8 mouse cellular contexts compared by ENCODE assay signal in genomic region chr10:99619421-99620151, GRCm38 (mm10).
A peak's percentile ranks its signal among the peaks of the same experiment; 100 is the strongest.
DNase-seq lines count a peak whose midpoint lies in the region; ATAC-seq lines count a peak whose summit lies in the region.

No protein-coding gene starts in this region.

- peak; percentile 92 for DNase-seq in NIH3T3 (ENCODE audit: low read depth)
- DNase-seq in cerebellum, adult 11 months = peak; percentile 40
- peak; percentile 85 for DNase-seq in hindbrain, embryonic 14.5 days (ENCODE audit: low spot score)
- peak; percentile 69 to 83 for DNase-seq in layer of hippocampus, postnatal 14 days (ENCODE audit: low spot score in 2 of 2)
- peak; percentile 68 for DNase-seq in lung, postnatal 25 days (ENCODE audit: low spot score)
- peak; percentile 87 to 89 for DNase-seq in right cerebral cortex, postnatal 10 days (ENCODE audit: low spot score in 2 of 2)
- peak; percentile 52 to 74 for DNase-seq in urinary bladder, postnatal 4 days (ENCODE audit: low spot score in 2 of 2)

- H3K4me2 ChIP-seq in forebrain, embryonic 16.5 days (ENCODE audit: low read length) = peak overlapping the region; percentile 19
- H3K4me2 ChIP-seq in hindbrain, embryonic 14.5 days (replicated peaks) = peak overlapping the region; percentile 38

- H3K27me3 ChIP-seq in forebrain, embryonic 16.5 days (replicated peaks; ENCODE audit: control insufficient read depth, insufficient read depth, low read length) = no peaks in the 10 kb centered on the region
- H3K27me3 ChIP-seq in hindbrain, embryonic 14.5 days (ENCODE audit: control insufficient read depth, insufficient read depth, low read length) = no peaks in the 10 kb centered on the region

- no peaks in the 10 kb centered on the region for H3K36me3 ChIP-seq in forebrain, embryonic 16.5 days (ENCODE audit: control insufficient read depth, insufficient read depth)
- H3K36me3 ChIP-seq in hindbrain, embryonic 14.5 days (replicated peaks; ENCODE audit: control insufficient read depth, insufficient read depth) = no peaks in the 10 kb centered on the region

- H3K9ac ChIP-seq in forebrain, embryonic 16.5 days (replicated peaks; ENCODE audit: low read depth, low read length) = no peak overlapping the region
- no peak overlapping the region for H3K9ac ChIP-seq in hindbrain, embryonic 14.5 days

- H3K4me1 ChIP-seq in forebrain, embryonic 16.5 days (replicated peaks; ENCODE audit: control insufficient read depth, insufficient read depth, low read length) = no peaks in the 10 kb centered on the region
- no peaks in the 10 kb centered on the region for H3K4me1 ChIP-seq in hindbrain, embryonic 14.5 days (replicated peaks; ENCODE audit: control insufficient read depth, insufficient read depth, low read length)

- WGBS in forebrain, embryonic 16.5 days = 42% methylated on average over 18 of the region's 18 CpGs
- 48% methylated on average over 18 of the region's 18 CpGs for WGBS in hindbrain, embryonic 14.5 days

- peak; percentile 76 for ATAC-seq in forebrain, embryonic 16.5 days
- ATAC-seq in hindbrain, embryonic 14.5 days (ENCODE audit: low FRiP score) = peak; percentile 68; the same call in 1 of the 2 replicates

- H3K4me3 ChIP-seq in forebrain, embryonic 16.5 days (replicated peaks; ENCODE audit: low read length) = no peak overlapping the region
- no peak overlapping the region for H3K4me3 ChIP-seq in hindbrain, embryonic 14.5 days (replicated peaks; ENCODE audit: low read length)

- H3K27ac ChIP-seq in forebrain, embryonic 16.5 days (ENCODE audit: low read length) = no peak overlapping the region
- H3K27ac ChIP-seq in hindbrain, embryonic 14.5 days = no peak overlapping the region

- H3K9me3 ChIP-seq in forebrain, embryonic 16.5 days (ENCODE audit: control insufficient read depth, low read length) = no peaks in the 10 kb centered on the region
- no peaks in the 10 kb centered on the region for H3K9me3 ChIP-seq in hindbrain, embryonic 14.5 days (ENCODE audit: control insufficient read depth, low read length)

Comparison
In these comparisons a context has a peak if more than half of its experiments do, and no peak if none do; other contexts are left out.
1. DNase-seq: peak in every context shown above with its lines; median percentile 92 in NIH3T3; 88 in right cerebral cortex, postnatal 10 days; 85 in hindbrain, embryonic 14.5 days; 76 in layer of hippocampus, postnatal 14 days; 68 in lung, postnatal 25 days; 63 in urinary bladder, postnatal 4 days; 40 in cerebellum, adult 11 months.